Mouse (Mus musculus) forebrain, embryonic 10.5 days (tissue): ENCODE results near the gene Gnptg. TPM values are rescaled to one million over a fixed set of nuclear protein-coding genes. Genes with fewer than 3 reads are reported as not detected.

Experiments used
- DNase-seq: peaks from one replicate; pipeline ENCODE4 v3.0.0-alpha.2; 2017; ENCODE audit warnings: low spot score; ENCODE audit errors: extremely low spot score
- H3K27ac ChIP-seq: fragments of 300-500 bp; sonication (generic); 2 replicates; pipeline ENCODE4 v1.5.1; 2016; ENCODE audit warnings: mild to moderate bottlenecking
- H3K27me3 ChIP-seq: fragments of 300-500 bp; sonication (generic); 2 replicates; pipeline ENCODE4 v1.6.1; 2016; ENCODE audit warnings: mild to moderate bottlenecking; ENCODE audit not compliant: poor library complexity, severe bottlenecking
- H3K36me3 ChIP-seq: fragments of 300-500 bp; sonication (generic); replicated peaks from 2 replicates; pipeline ENCODE4 v1.6.1; 2016; ENCODE audit warnings: mild to moderate bottlenecking, moderate library complexity
- H3K4me1 ChIP-seq: fragments of 300-500 bp; sonication (generic); 2 replicates; pipeline ENCODE4 v1.6.1; 2016
- H3K4me3 ChIP-seq: fragments of 300-500 bp; sonication (generic); 2 replicates; pipeline ENCODE4 v1.5.1; 2016; ENCODE audit warnings: mild to moderate bottlenecking, moderate library complexity
- H3K9me3 ChIP-seq: fragments of 300-500 bp; sonication (generic); 2 replicates; pipeline ENCODE4 v1.6.1; 2016; ENCODE audit warnings: mild to moderate bottlenecking, moderate library complexity
- WGBS: fragments of 180-500 bp; shearing (Covaris S2); methylation state at CpG from one replicate; pipeline ENCODE4 v1.1.7; 2016; 5-methylcytosine and 5-hydroxymethylcytosine counted together
- microRNA-seq: library from miRNA; unstranded; fragments of <30 nt; microRNA quantifications from one replicate; pipeline ENCODE4, GENCODE M21; 2017
- polyA plus RNA-seq: library from polyadenylated mRNA; unstranded; fragments of >200 nt; fragmentation: Nextera tagmentation; extraction: Ambion mirVana; gene quantifications from 2 replicates; pipeline ENCODE4 v1.2.1, GENCODE M21; 2016

The Gnptg gene
- polyA plus RNA-seq, 1 experiment from 2014 or later: 60.0 TPM

DNA sequence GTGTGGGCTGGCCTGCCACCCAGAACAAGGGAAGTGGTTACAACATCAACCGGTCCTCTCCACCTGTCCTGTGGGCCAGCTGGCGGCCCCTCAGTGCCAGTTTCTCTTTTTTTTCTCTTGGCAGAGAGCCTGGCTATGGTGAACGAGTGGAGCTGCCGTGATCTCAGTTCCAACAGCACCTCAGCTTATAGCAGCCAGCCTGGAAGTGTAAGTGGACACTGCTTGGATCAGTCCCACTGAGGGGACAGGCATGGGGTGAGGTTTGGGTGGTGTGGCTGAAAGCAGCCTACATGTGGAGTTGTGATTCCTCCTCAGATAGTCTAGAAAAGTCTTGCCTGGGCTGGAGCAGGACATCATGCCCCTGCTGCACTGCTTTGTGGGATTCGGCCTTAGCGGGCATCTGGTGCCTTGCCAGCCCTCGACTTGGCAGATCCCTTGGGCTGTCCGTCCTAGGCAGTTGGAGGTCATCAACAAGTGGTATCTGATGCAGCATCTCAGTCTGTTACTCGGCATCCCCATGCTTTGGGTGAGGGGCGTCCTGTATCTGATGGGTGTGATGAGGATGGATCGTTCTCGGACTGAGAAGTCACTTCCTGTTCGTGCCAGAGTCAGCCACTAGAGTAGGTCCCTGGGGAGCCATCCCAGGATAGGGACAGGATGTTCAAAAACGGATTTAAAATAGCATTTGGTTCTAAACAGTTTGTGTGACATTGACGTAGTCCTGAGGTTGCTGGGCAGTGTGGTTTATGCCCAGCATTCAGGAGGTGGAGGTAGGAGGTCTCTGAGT is 29.1 kb downstream of the Gnptg start:
- WGBS: 90% methylated on average over 15 of the region's 15 CpGs
- peaks cover 93% of the 10 kb centered on the region for H3K36me3 ChIP-seq

GRCm38 (mm10) chr17:25210006-25210405 is 29.9 kb downstream of the Gnptg start:
- Histone ChIP-seq H3K4me3 (no peak overlapping the region), H3K9me3 (no peaks in the 10 kb centered on the region), H3K27ac (no peak overlapping the region), H3K27me3 (no peaks in the 10 kb centered on the region), H3K4me1 (no peaks in the 10 kb centered on the region), H3K36me3 (peaks cover 93% of the 10 kb centered on the region)
- 93% methylated on average over 4 of the region's 4 CpGs for WGBS
- no peak for DNase-seq

More for the DNA sequence above, 29.1 kb downstream of the Gnptg start:
- H3K27ac ChIP-seq: no peak overlapping the region
- H3K27me3 ChIP-seq: no peaks in the 10 kb centered on the region
- no peaks in the 10 kb centered on the region for H3K4me1 ChIP-seq
- H3K9me3 ChIP-seq: no peaks in the 10 kb centered on the region
- H3K4me3 ChIP-seq: no peak overlapping the region
- no peak for DNase-seq

- Histone ChIP-seq H3K36me3 (peaks cover 70% of the 10 kb centered on the region), H3K4me1 (no peaks in the 10 kb centered on the region), H3K4me3 (no peak overlapping the region), H3K27me3 (no peaks in the 10 kb centered on the region), H3K27ac (no peak overlapping the region), H3K9me3 (no peaks in the 10 kb centered on the region)
- DNase-seq: no peak
- 94% methylated on average over 4 of the region's 4 CpGs for WGBS
Measured at GRCm38 (mm10) chr17:25202401-25202800, 37.5 kb downstream of the Gnptg start.

- Histone ChIP-seq H3K27ac (peak overlapping the region; percentile 92), H3K4me3 (peak overlapping the region; percentile 90), H3K36me3 (peaks cover 42% of the 10 kb centered on the region), H3K27me3 (no peaks in the 10 kb centered on the region), H3K4me1 (peaks cover 47% of the 10 kb centered on the region), H3K9me3 (no peaks in the 10 kb centered on the region)
- WGBS: 1% methylated on average over 16 of the region's 16 CpGs
- DNase-seq: no peak
Measured at GRCm38 (mm10) chr17:25189091-25189490, 50.8 kb downstream of the Gnptg start.

GRCm38 (mm10) chr17:25188150-25189031 is 51.5 kb downstream of the Gnptg start, which contains the start of gene Unkl:
Gene Unkl, plus strand, starts transcription at chr17:25188397.
- Histone ChIP-seq H3K27ac (peak within 1 kb of the TSS; percentile 92), H3K4me1 (peaks cover 53% of the 10 kb centered on the region), H3K36me3 (peaks cover 35% of the 10 kb centered on the region), H3K4me3 (peak within 1 kb of the TSS; percentile 90), H3K27me3 (no peaks in the 10 kb centered on the region), H3K9me3 (no peaks in the 10 kb centered on the region)
- WGBS: under 1% methylated on average over 103 of the region's 104 CpGs
- peak; percentile 67 for DNase-seq

DNA sequence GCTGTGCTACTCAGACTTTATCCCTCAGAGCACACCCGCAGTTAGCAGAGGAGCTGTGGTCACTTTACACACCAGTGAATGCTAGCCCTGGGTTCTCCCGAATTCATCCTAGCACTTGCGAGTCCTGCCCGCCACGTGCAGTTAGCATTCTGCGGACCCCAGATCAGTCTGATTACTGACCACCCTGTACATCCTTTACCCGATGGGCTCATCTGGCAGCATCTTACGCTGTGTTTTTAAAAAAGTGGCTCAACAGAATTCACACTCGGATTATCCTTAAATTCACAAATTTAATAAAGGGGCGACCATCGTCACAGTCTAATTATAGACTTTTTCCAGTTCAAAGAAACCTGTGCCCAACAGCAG is 52.2 kb downstream of the Gnptg start:
- Histone ChIP-seq H3K27me3 (no peaks in the 10 kb centered on the region), H3K4me3 (peak overlapping the region; percentile 90), H3K36me3 (peaks cover 29% of the 10 kb centered on the region), H3K4me1 (peaks cover 57% of the 10 kb centered on the region), H3K9me3 (no peaks in the 10 kb centered on the region), H3K27ac (peak overlapping the region; percentile 92)
- 6% methylated on average over 11 of the region's 11 CpGs for WGBS
- DNase-seq: no peak

DNA sequence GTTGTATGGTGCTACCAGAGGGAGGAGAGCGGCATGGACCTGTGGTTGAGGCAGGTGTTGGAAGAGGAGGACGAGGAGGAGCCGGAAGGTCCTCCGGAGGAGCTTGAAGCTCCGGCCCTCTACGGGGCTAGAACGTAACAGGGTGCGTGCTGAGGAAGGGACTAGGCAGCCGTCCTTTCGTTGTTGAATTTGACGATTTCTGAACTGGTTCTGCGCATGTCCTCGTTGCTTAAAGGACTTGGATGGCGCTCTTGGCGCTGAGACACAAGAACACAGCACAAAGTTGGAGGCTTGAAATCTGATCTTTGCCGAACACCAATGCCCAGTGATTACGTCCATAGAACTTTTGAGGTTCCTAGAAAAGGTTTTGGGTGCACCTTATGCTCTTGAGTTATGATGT is 55.0 kb downstream of the Gnptg start:
- Histone ChIP-seq H3K4me3 (peak overlapping the region; percentile 79), H3K36me3 (peaks cover 13% of the 10 kb centered on the region; the same call in 1 of the 2 replicates), H3K27me3 (no peaks in the 10 kb centered on the region; the same call in 1 of the 2 replicates), H3K4me1 (peaks cover 56% of the 10 kb centered on the region), H3K9me3 (no peaks in the 10 kb centered on the region), H3K27ac (peak overlapping the region; percentile 94)
- DNase-seq: no peak
- WGBS: 10% methylated on average over 17 of the region's 17 CpGs

GRCm38 (mm10) chr17:25184129-25184691 is 55.7 kb downstream of the Gnptg start, which contains the start of gene BC003965:
Gene BC003965, plus strand, starts transcription at chr17:25184554.
- WGBS: under 1% methylated on average over 50 of the region's 50 CpGs
- Histone ChIP-seq H3K27ac (peak within 1 kb of the TSS; percentile 94), H3K36me3 (peaks cover 13% of the 10 kb centered on the region; the same call in 1 of the 2 replicates), H3K27me3 (no peaks in the 10 kb centered on the region; the same call in 1 of the 2 replicates), H3K9me3 (no peaks in the 10 kb centered on the region), H3K4me1 (peaks cover 49% of the 10 kb centered on the region), H3K4me3 (peak within 1 kb of the TSS; percentile 79)
- peak; percentile 98 for DNase-seq

Small RNAs within 50 kb of the gene (microRNA-seq; reads per million reads assigned to microRNA genes)
- not detected for gene Mir3547

Other genes with a start within 250 kb of the Gnptg start
- 8.1 and 8.4 TPM in 2 replicates for gene Cramp1l, start 224.3 kb downstream of the Gnptg start, polyA plus RNA-seq
- gene Ift140, start 224.0 kb downstream of the Gnptg start, polyA plus RNA-seq: 27.0 and 27.4 TPM in 2 replicates
- 10.9 and 11.5 TPM in 2 replicates for gene Tmem204, start 156.5 kb downstream of the Gnptg start, polyA plus RNA-seq
- 54.6 TPM in 2 replicates for gene Telo2, start 124.2 kb downstream of the Gnptg start, polyA plus RNA-seq
- 0.30 TPM in 1 of 2 replicates, not detected in the other for gene Ptx4, start 119.4 kb downstream of the Gnptg start, polyA plus RNA-seq
- 24.3 and 24.7 TPM in 2 replicates for gene Clcn7, start 106.7 kb downstream of the Gnptg start, polyA plus RNA-seq
- gene Ccdc154, start 77.7 kb downstream of the Gnptg start, polyA plus RNA-seq: not detected in 2 replicates
- not detected in 2 replicates for gene Gm38655, start 64.7 kb downstream of the Gnptg start, polyA plus RNA-seq
- gene BC003965, start 55.6 kb downstream of the Gnptg start, polyA plus RNA-seq: 38.7 and 39.0 TPM in 2 replicates
- gene Unkl, start 51.7 kb downstream of the Gnptg start, polyA plus RNA-seq: 8.0 and 8.3 TPM in 2 replicates
- gene Tsr3, start within 50 bp of the Gnptg start, polyA plus RNA-seq: 70.2 and 76.1 TPM in 2 replicates
- 0.53 and 0.59 TPM in 2 replicates for gene Baiap3, start 16.2 kb upstream of the Gnptg start, polyA plus RNA-seq
- gene Ube2i, start 34.5 kb upstream of the Gnptg start, polyA plus RNA-seq: 919 and 925 TPM in 2 replicates
- not detected in 2 replicates for gene Prss34, start 58.3 kb upstream of the Gnptg start, polyA plus RNA-seq
- gene Prss28, start 68.5 kb upstream of the Gnptg start, polyA plus RNA-seq: not detected in 2 replicates
- not detected in 2 replicates for gene Prss29, start 78.5 kb upstream of the Gnptg start, polyA plus RNA-seq
- gene Tpsab1, start 105.4 kb upstream of the Gnptg start, polyA plus RNA-seq: not detected in 2 replicates
- not detected in 2 replicates for gene Tpsb2, start 126.2 kb upstream of the Gnptg start, polyA plus RNA-seq
- gene Tpsg1, start 129.1 kb upstream of the Gnptg start, polyA plus RNA-seq: not detected in 2 replicates
- 1.7 and 2.2 TPM in 2 replicates for gene Cacna1h, start 193.7 kb upstream of the Gnptg start, polyA plus RNA-seq
- 0.18 TPM in 1 of 2 replicates, not detected in the other for gene Tekt4, start 214.5 kb upstream of the Gnptg start, polyA plus RNA-seq